Mouse (Mus musculus) midbrain, embryonic 11.5 days (tissue): ENCODE measurements around the gene Fosl1. TPM values are rescaled to one million over a fixed set of nuclear protein-coding genes. Genes with fewer than 3 reads are reported as not detected.

Experiments used
- ATAC-seq: fragments of 200-750 bp; cut with Nextera tagmentation; 2 replicates; pipeline ENCODE4 v1.8.0; 2017; ENCODE audit warnings: moderate TSS enrichment, moderate library complexity; ENCODE audit not compliant: low FRiP score
- DNase-seq: peaks from one replicate; pipeline ENCODE4 v3.0.0; 2015; ENCODE audit warnings: low spot score; ENCODE audit errors: missing footprints
- H3K27ac ChIP-seq: fragments of 300-500 bp; sonication (generic); 2 replicates; pipeline ENCODE4 v1.5.1; 2014; ENCODE audit warnings: low read depth, low read length
- H3K27me3 ChIP-seq: fragments of 300-500 bp; sonication (generic); 2 replicates; pipeline ENCODE4 v1.6.1; 2014; ENCODE audit warnings: mild to moderate bottlenecking, low read length, moderate library complexity, mixed read lengths; ENCODE audit not compliant: control insufficient read depth, insufficient read depth
- H3K36me3 ChIP-seq: fragments of 300-500 bp; sonication (generic); 2 replicates; pipeline ENCODE4 v1.6.1; 2014; ENCODE audit warnings: mild to moderate bottlenecking, low read length, moderate library complexity, mixed read lengths; ENCODE audit not compliant: control insufficient read depth, insufficient read depth
- H3K4me1 ChIP-seq: fragments of 300-500 bp; sonication (generic); 2 replicates; pipeline ENCODE4 v1.6.1; 2014; ENCODE audit warnings: low read length; ENCODE audit not compliant: control insufficient read depth, insufficient read depth
- H3K4me2 ChIP-seq: fragments of 300-500 bp; sonication (generic); 2 replicates; pipeline ENCODE4 v1.6.1; 2014; ENCODE audit warnings: mild to moderate bottlenecking, moderate library complexity
- H3K4me3 ChIP-seq: fragments of 300-500 bp; sonication (generic); 2 replicates; pipeline ENCODE4 v1.5.1; 2014; ENCODE audit warnings: low read depth, low read length
- H3K9ac ChIP-seq: fragments of 300-500 bp; sonication (generic); 2 replicates; pipeline ENCODE4 v1.6.1; 2014; ENCODE audit warnings: low read length
- H3K9me3 ChIP-seq: fragments of 300-500 bp; sonication (generic); 2 replicates; pipeline ENCODE4 v1.6.1; 2016; ENCODE audit warnings: low read length; ENCODE audit not compliant: control insufficient read depth
- WGBS: fragments of 180-500 bp; shearing (Covaris S2); extraction: QIAGEN DNeasy Blood & Tissue Kit; methylation state at CpG from one replicate; pipeline ENCODE4 v1.1.7; 2014; 5-methylcytosine and 5-hydroxymethylcytosine counted together
- polyA plus RNA-seq: library from polyadenylated mRNA; unstranded; fragments of >200 nt; fragmentation: Nextera tagmentation; extraction: Ambion mirVana; gene quantifications from 2 replicates; pipeline ENCODE4 v1.2.1, GENCODE M21; 2014

Fosl1 gene
- polyA plus RNA-seq, 1 experiment from 2014 or later: not detected

- Histone ChIP-seq H3K4me3 (no peak within 1 kb of the TSS), H3K27me3 (0 out of 2 replicates have a peak, but pooled peaks cover under 1% of the 10 kb centered on the region), H3K27ac (no peak within 1 kb of the TSS), H3K36me3 (0 out of 2 replicates have a peak, but pooled peaks cover 4% of the 10 kb centered on the region), H3K4me2 (no peak within 1 kb of the TSS), H3K9me3 (no peaks in the 10 kb centered on the region), H3K9ac (no peak within 1 kb of the TSS), H3K4me1 (peaks cover 5% of the 10 kb centered on the region)
- WGBS: 65% methylated on average over 5 of the region's 5 CpGs
- ATAC-seq: no peak
- no peak for DNase-seq
Observed at GRCm38 (mm10) chr19:5468374-5468773, 21.0 kb downstream of the Fosl1 start, which contains the start of gene Ctsw. Gene Ctsw, minus strand, starts transcription at chr19:5468507.

GRCm38 (mm10) chr19:5471846-5472245, 24.5 kb downstream of the Fosl1 start:
- H3K27me3 ChIP-seq: 0 out of 2 replicates have a peak, but pooled peaks cover 2% of the 10 kb centered on the region
- no peak overlapping the region for H3K4me2 ChIP-seq
- no peaks in the 10 kb centered on the region for H3K9me3 ChIP-seq
- H3K4me1 ChIP-seq: peaks cover 15% of the 10 kb centered on the region
- H3K9ac ChIP-seq: no peak overlapping the region
- no peak for ATAC-seq
- no peak overlapping the region for H3K4me3 ChIP-seq
- 53% methylated on average over 5 of the region's 5 CpGs for WGBS
- H3K36me3 ChIP-seq: no peaks in the 10 kb centered on the region
- DNase-seq: no peak
- no peak overlapping the region for H3K27ac ChIP-seq

GRCm38 (mm10) chr19:5472857-5473256, 25.5 kb downstream of the Fosl1 start:
- 80% methylated on average over 3 of the region's 3 CpGs for WGBS
- H3K4me1 ChIP-seq: peaks cover 15% of the 10 kb centered on the region
- H3K27ac ChIP-seq: no peak overlapping the region
- no peak overlapping the region for H3K9ac ChIP-seq
- H3K9me3 ChIP-seq: no peaks in the 10 kb centered on the region
- H3K4me2 ChIP-seq: no peak overlapping the region
- ATAC-seq: no peak
- DNase-seq: no peak
- H3K4me3 ChIP-seq: no peak overlapping the region
- 0 out of 2 replicates have a peak, but pooled peaks cover 2% of the 10 kb centered on the region for H3K27me3 ChIP-seq
- no peaks in the 10 kb centered on the region for H3K36me3 ChIP-seq

GRCm38 (mm10) chr19:5473720-5474119, 26.4 kb downstream of the Fosl1 start, which contains the start of gene Efemp2:
Gene Efemp2, plus strand, starts transcription at chr19:5473954.
- WGBS: under 1% methylated on average over 22 of the region's 22 CpGs
- Histone ChIP-seq H3K9me3 (no peaks in the 10 kb centered on the region), H3K4me1 (peaks cover 15% of the 10 kb centered on the region)

GRCm38 (mm10) chr19:5474281-5475068, 27.1 kb downstream of the Fosl1 start:
- H3K9ac ChIP-seq: peak overlapping the region; percentile 88
- H3K9me3 ChIP-seq: no peaks in the 10 kb centered on the region
- 0 out of 2 replicates have a peak, but pooled peaks cover 2% of the 10 kb centered on the region for H3K27me3 ChIP-seq
- no peak overlapping the region; the same call in 1 of the 2 replicates for H3K27ac ChIP-seq
- peak overlapping the region; percentile 95 for H3K4me2 ChIP-seq
- peaks cover 15% of the 10 kb centered on the region for H3K4me1 ChIP-seq
- ATAC-seq: peak; percentile 75
- no peaks in the 10 kb centered on the region for H3K36me3 ChIP-seq
- under 1% methylated on average over 48 of the region's 68 CpGs for WGBS
- DNase-seq: peak; percentile 93
- peak overlapping the region; percentile 62 for H3K4me3 ChIP-seq

More at GRCm38 (mm10) chr19:5473720-5474119, 26.4 kb downstream of the Fosl1 start, which contains the start of gene Efemp2:
- Histone ChIP-seq H3K27me3 (0 out of 2 replicates have a peak, but pooled peaks cover 2% of the 10 kb centered on the region), H3K36me3 (no peaks in the 10 kb centered on the region), H3K4me2 (peak within 1 kb of the TSS; percentile 95), H3K9ac (peak within 1 kb of the TSS; percentile 88), H3K4me3 (peak within 1 kb of the TSS; percentile 62), H3K27ac (peak within 1 kb of the TSS; percentile 5; the same call in 1 of the 2 replicates)
- ATAC-seq: peak; percentile 78
- peak; percentile 96 for DNase-seq

- peak; percentile 91 for DNase-seq
- peaks cover 15% of the 10 kb centered on the region for H3K4me1 ChIP-seq
- H3K4me3 ChIP-seq: peak overlapping the region; percentile 62
- no peaks in the 10 kb centered on the region for H3K9me3 ChIP-seq
- peak overlapping the region; percentile 95 for H3K4me2 ChIP-seq
- H3K36me3 ChIP-seq: no peaks in the 10 kb centered on the region
- H3K27me3 ChIP-seq: 0 out of 2 replicates have a peak, but pooled peaks cover 2% of the 10 kb centered on the region
- H3K27ac ChIP-seq: no peak overlapping the region
- peak overlapping the region; percentile 88 for H3K9ac ChIP-seq
- ATAC-seq: peak; percentile 45
- 28% methylated on average over 13 of the region's 13 CpGs for WGBS
Observed at GRCm38 (mm10) chr19:5475069-5475714, 27.8 kb downstream of the Fosl1 start.

- Histone ChIP-seq H3K4me1 (peaks cover 15% of the 10 kb centered on the region), H3K27me3 (0 out of 2 replicates have a peak, but pooled peaks cover 2% of the 10 kb centered on the region), H3K27ac (no peak overlapping the region), H3K36me3 (no peaks in the 10 kb centered on the region), H3K4me2 (no peak overlapping the region), H3K9ac (0 out of 2 replicates have a peak overlapping the region, but pooled peaks have one; percentile 9), H3K4me3 (no peak overlapping the region), H3K9me3 (no peaks in the 10 kb centered on the region)
- WGBS: 90% methylated on average over 10 of the region's 10 CpGs
- no peak for DNase-seq
- no peak for ATAC-seq
Observed at GRCm38 (mm10) chr19:5477004-5477667, 29.8 kb downstream of the Fosl1 start.

- 93% methylated on average over 18 of the region's 18 CpGs for WGBS
- Histone ChIP-seq H3K36me3 (no peaks in the 10 kb centered on the region; the same call in 1 of the 2 replicates), H3K27me3 (0 out of 2 replicates have a peak, but pooled peaks cover 2% of the 10 kb centered on the region), H3K9me3 (no peaks in the 10 kb centered on the region), H3K4me3 (no peak overlapping the region), H3K4me2 (no peak overlapping the region), H3K9ac (no peak overlapping the region), H3K4me1 (peaks cover 15% of the 10 kb centered on the region), H3K27ac (no peak overlapping the region)
- no peak for DNase-seq
- ATAC-seq: no peak
Observed at GRCm38 (mm10) chr19:5477668-5478300, 30.4 kb downstream of the Fosl1 start.
